Comparison of ENCODE assay signal across 16 mouse cellular contexts in genomic region chr8:111464526-111464925, GRCm38 (mm10). TPM values are rescaled to one million over a fixed set of nuclear protein-coding genes. Genes with fewer than 3 reads are reported as not detected.
DNase-seq lines count a peak whose midpoint lies in the region; ATAC-seq lines count a peak whose summit lies in the region.
"Had no signal": no experiment of that assay in that cellular context is flagged by ENCODE, and none has a peak within 500 bp of the region (broad histone marks: within the 10 kb centered on the region; RNA-seq: fewer than 3 reads in every experiment).

No protein-coding gene starts in this region.

- no peaks in the 10 kb centered on the region for H3K9me3 ChIP-seq in heart, embryonic 13.5 days
- no peaks in the 10 kb centered on the region for H3K9me3 ChIP-seq in heart, embryonic 11.5 days (replicated peaks; ENCODE audit: control insufficient read depth, low read length)
- no peaks in the 10 kb centered on the region for H3K9me3 ChIP-seq in hindbrain, embryonic 14.5 days (ENCODE audit: control insufficient read depth, low read length)
- H3K9me3 ChIP-seq: hindbrain, embryonic 15.5 days; liver, embryonic 12.5 days; lung, embryonic 15.5 days had no signal

- H3K4me2 ChIP-seq in heart, embryonic 13.5 days = no peak overlapping the region
- no peak overlapping the region for H3K4me2 ChIP-seq in heart, embryonic 11.5 days
- no peak overlapping the region for H3K4me2 ChIP-seq in hindbrain, embryonic 14.5 days (replicated peaks)
- H3K4me2 ChIP-seq: hindbrain, embryonic 15.5 days; liver, embryonic 12.5 days; lung, embryonic 15.5 days had no signal

- peak overlapping the region; percentile 13; the same call in 1 of the 2 replicates for H3K27ac ChIP-seq in heart, embryonic 13.5 days (replicated peaks)
- no peak overlapping the region for H3K27ac ChIP-seq in heart, embryonic 11.5 days (ENCODE audit: low read depth, low read length)
- no peak overlapping the region for H3K27ac ChIP-seq in hindbrain, embryonic 14.5 days
- H3K27ac ChIP-seq: hindbrain, embryonic 15.5 days; liver, embryonic 12.5 days; lung, embryonic 15.5 days had no signal

- H3K4me1 ChIP-seq in heart, embryonic 13.5 days = peaks cover 22% of the 10 kb centered on the region
- H3K4me1 ChIP-seq in heart, embryonic 11.5 days (ENCODE audit: control insufficient read depth, insufficient read depth, low read length) = no peaks in the 10 kb centered on the region
- H3K4me1 ChIP-seq in hindbrain, embryonic 14.5 days (replicated peaks; ENCODE audit: control insufficient read depth, insufficient read depth, low read length) = peaks cover 14% of the 10 kb centered on the region
- H3K4me1 ChIP-seq: liver, embryonic 12.5 days; lung, embryonic 15.5 days had no signal

- peaks cover 44% of the 10 kb centered on the region for H3K36me3 ChIP-seq in heart, embryonic 13.5 days
- H3K36me3 ChIP-seq in heart, embryonic 11.5 days (ENCODE audit: control insufficient read depth, insufficient read depth, low read length) = 0 out of 2 replicates have a peak, but pooled peaks cover 2% of the 10 kb centered on the region
- peaks cover 32% of the 10 kb centered on the region for H3K36me3 ChIP-seq in hindbrain, embryonic 14.5 days (replicated peaks; ENCODE audit: control insufficient read depth, insufficient read depth)

- peak; percentile 66 for DNase-seq in adrenal gland, postnatal 14 days
- DNase-seq in gastrocnemius, adult 8-10 months (ENCODE audit: low spot score in 2 of 2) = peak; percentile 16 to 22
- DNase-seq in skeletal muscle tissue, adult 2 months (ENCODE audit: low read depth, low spot score) = peak; percentile 36
- DNase-seq in hindbrain, embryonic 14.5 days (ENCODE audit: low spot score) = no peak
- DNase-seq in cerebellum, adult 11-12 months = no peak
- DNase-seq: cerebellum, adult 9-10 months; forebrain, postnatal 0 days; kidney, postnatal 10 days had no signal

- H3K4me3 ChIP-seq in heart, embryonic 13.5 days = no peak overlapping the region
- no peak overlapping the region for H3K4me3 ChIP-seq in heart, embryonic 11.5 days (ENCODE audit: low read depth, low read length)
- H3K4me3 ChIP-seq in hindbrain, embryonic 14.5 days (replicated peaks; ENCODE audit: low read length) = no peak overlapping the region
- H3K4me3 ChIP-seq: hindbrain, embryonic 15.5 days; liver, embryonic 12.5 days; lung, embryonic 15.5 days had no signal

- WGBS in heart, embryonic 13.5 days = 38% methylated on average over 4 of the region's 4 CpGs
- WGBS in heart, embryonic 11.5 days (ENCODE audit: insufficient replicate concordance) = 43% methylated on average over 4 of the region's 4 CpGs
- 83% methylated on average over 4 of the region's 4 CpGs for WGBS in hindbrain, embryonic 14.5 days

- no peaks in the 10 kb centered on the region for H3K27me3 ChIP-seq in heart, embryonic 13.5 days (replicated peaks)
- no peaks in the 10 kb centered on the region for H3K27me3 ChIP-seq in heart, embryonic 11.5 days (ENCODE audit: control insufficient read depth, insufficient read depth, low read length)
- H3K27me3 ChIP-seq in hindbrain, embryonic 14.5 days (ENCODE audit: control insufficient read depth, insufficient read depth, low read length) = no peaks in the 10 kb centered on the region
- H3K27me3 ChIP-seq: hindbrain, embryonic 15.5 days; liver, embryonic 12.5 days; lung, embryonic 15.5 days had no signal

- no peak for ATAC-seq in heart, embryonic 13.5 days (ENCODE audit: extremely low read depth, insufficient number of reproducible peaks, low FRiP score, low TSS enrichment)
- no peak for ATAC-seq in heart, embryonic 11.5 days (replicated peaks; ENCODE audit: insufficient number of reproducible peaks, low FRiP score, low TSS enrichment)
- no peak for ATAC-seq in hindbrain, embryonic 14.5 days (ENCODE audit: low FRiP score)
- ATAC-seq: CD4-positive, CD25-positive, alpha-beta regulatory T cell, adult 4 months; forebrain, postnatal 0 days; intestine, postnatal 0 days; liver, embryonic 12.5 days; midbrain, embryonic 16.5 days had no signal

- H3K9ac ChIP-seq in heart, embryonic 13.5 days = 0 out of 2 replicates have a peak overlapping the region, but pooled peaks have one; percentile 11
- no peak overlapping the region for H3K9ac ChIP-seq in heart, embryonic 11.5 days (ENCODE audit: low read depth, low read length)
- H3K9ac ChIP-seq in hindbrain, embryonic 14.5 days = no peak overlapping the region
- H3K9ac ChIP-seq: forebrain, postnatal 0 days; hindbrain, embryonic 15.5 days; liver, embryonic 12.5 days; lung, embryonic 15.5 days had no signal

RNA-seq across cellular contexts. Expression of gene Wdr59, which starts 57.4 kb away (rescaled TPM):
- 3.6 and 4.3 TPM in 2 replicates for polyA plus RNA-seq in heart, embryonic 13.5 days (2015; fragmentation: Nextera tagmentation; extraction: Ambion mirVana)
- polyA plus RNA-seq in heart, embryonic 11.5 days (2014; fragmentation: Nextera tagmentation; extraction: Ambion mirVana) = 2.5 and 4.2 TPM in 2 replicates
- total RNA-seq in adrenal gland, postnatal 14 days (2021) = 12.0 and 15.4 TPM in 2 replicates
- 1 to 10 TPM; 7.9 to 9.0 (median 8.6) TPM for total RNA-seq in gastrocnemius, adult 8-10 months (2022)
- 6.5 and 6.6 TPM in 2 replicates for polyA plus RNA-seq in hindbrain, embryonic 14.5 days (2014; fragmentation: Nextera tagmentation; extraction: Ambion mirVana)

Comparison
In these comparisons a context has a peak if more than half of its experiments do, and no peak if none do; other contexts are left out.
1. DNase-seq: peak in adrenal gland, postnatal 14 days (single experiment), gastrocnemius, adult 8-10 months (2 of 2) and skeletal muscle tissue, adult 2 months (single experiment); none in hindbrain, embryonic 14.5 days (single experiment) and cerebellum, adult 11-12 months (single experiment).